Mouse (Mus musculus): ENCODE results near the gene Serpinf1. TPM values are rescaled to one million over a fixed set of nuclear protein-coding genes. Genes with fewer than 3 reads are reported as not detected.
"Not testable (repeated sequence)": the region's sequence is repeated elsewhere in the genome, so short reads cannot be mapped to it uniquely, and the experiment has no call there.

The Serpinf1 gene
- total RNA-seq, 2 experiments from 2014 or later = 24.8 to 31.9 TPM

DNA sequence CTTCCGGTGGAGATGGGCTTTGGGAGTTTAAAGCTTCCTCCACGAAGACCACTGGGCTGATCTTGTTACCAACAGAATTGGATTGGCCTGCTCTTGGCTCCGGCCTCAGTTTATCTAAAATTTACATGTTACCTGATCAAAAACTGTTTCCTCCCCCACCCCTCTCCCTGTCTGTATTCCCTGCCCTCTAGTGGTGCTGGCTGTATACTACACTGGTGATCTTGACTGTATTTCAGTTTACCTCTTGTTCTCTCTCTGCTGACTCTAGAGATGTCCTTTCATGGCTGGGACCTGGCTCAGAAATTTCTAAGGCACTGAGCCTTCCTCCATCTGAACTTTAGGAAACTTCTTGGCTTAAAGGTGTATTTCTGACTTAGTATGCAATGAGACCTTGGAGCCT is 35.7 kb upstream of the Serpinf1 start:
- peak in 1 of 2 experiments; percentile 57 for DNase-seq
- intact Hi-C loops (cut with DNase I) = no loop called here

GRCm38 (mm10) chr11:75456440-75456871 is 34.0 kb upstream of the Serpinf1 start:
- intact Hi-C loops (cut with DNase I) = no loop called here
- DNase-seq = no peak

DNA sequence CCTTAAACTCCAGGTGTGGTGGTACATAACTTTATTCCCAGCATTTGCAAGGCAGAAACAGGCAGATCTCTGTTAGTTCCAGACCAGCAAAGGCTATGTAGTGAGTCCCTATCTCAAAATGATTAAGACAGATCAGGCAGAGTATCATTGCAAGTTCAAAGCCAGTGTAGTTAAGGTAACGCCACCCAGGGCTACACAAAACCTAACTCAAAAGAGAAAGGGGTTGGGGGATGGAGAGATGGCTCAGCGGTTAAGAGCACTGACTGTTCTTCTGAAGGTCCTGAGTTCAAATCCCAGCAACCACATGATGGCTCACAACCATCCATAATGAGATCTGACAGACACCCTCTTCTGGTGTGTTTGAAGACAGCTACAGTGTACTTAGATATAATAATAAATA is 33.5 kb upstream of the Serpinf1 start:
- DNase-seq; intact Hi-C loops (cut with DNase I): not testable (repeated sequence)

DNA sequence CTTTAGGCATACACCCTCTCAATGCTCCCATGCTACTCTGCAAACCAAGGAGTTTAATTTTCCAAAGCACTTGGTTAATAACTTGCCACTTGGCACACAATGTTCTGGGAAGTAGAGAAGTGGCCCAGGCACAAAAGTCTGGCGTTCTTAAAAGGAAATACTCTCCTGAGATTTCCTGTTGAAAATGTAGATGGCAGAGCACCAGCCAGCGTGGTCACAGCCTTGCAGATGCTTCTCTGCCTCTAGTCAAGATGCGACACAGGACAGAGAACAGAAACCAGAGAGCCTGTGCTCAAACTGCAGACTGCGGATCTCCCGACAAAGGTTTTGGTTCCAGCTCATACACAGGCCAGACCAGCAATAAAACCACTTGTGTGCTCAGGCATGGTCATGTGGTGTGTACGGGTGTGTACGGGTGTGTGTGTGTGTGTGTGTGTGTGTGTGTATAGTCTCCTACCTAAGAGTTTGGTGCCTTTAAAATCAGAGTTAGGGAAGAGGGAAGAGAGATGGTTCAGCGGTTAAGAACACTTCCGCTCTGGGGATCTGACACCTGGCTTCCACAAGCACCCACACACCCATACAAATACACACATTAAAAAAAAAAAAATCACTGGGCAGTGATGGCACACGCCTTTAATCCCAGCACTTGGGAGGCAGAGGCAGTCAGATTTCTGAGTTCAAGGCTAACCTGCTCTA is 32.7 kb upstream of the Serpinf1 start:
- DNase-seq = no peak
- intact Hi-C loops (cut with DNase I) = no loop called here

DNA sequence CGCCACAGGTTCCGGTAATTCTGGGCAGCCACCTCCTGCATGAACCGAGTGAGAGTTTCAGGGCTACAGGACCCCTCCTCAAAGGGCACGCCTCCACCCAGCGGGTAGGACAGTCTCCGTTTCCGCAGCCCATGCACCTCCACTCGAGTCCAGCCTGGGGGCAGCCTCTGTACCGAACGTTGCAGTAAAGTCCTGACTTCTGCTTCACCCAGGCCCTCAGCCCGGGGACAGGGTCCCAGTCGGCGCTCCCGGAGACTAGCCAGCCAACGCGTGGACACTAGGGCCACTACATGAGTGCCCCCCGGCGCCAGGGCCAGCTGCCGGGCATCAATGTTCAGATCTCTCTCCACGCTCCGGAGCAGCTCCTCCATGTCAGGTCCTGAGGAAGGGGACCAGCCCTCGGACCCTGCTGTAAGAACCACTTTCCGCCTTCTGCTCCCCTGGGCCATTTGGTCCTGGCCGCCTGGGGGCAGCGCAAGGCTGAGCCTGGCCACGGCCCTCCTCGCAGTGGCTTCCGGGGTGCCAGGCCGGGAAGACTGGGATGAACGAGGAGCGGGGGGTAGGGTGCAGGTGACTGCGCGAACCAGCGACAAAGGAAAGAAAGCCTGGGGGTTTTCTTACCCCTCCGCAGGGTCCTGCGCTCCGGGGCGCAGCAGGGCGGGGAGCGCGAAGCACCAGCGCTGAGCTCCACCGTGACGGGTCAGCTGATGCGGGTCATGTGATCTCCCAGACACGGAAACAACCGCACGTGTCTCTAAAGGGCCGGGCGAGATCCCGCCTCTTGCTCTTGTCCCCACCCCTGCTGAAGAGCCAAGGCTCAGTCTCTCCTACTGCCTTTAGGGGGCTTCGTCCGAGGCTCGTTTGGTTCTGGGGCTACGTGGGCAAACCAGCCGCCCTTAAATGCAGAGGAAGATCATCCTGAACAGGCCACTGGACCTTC is 31.8 kb upstream of the Serpinf1 start, which contains the start of gene Wdr81:
Gene Wdr81 (minus strand): TSS at position 727 of the 940 bp plus-strand sequence.
- intact Hi-C loops (cut with DNase I) = loop anchor here (5.0 kb wide), 3 partner anchors 33 to 118 kb away; partner anchors contain the start of gene Prpf8
- DNase-seq = peak; percentile 84 to 88

DNA sequence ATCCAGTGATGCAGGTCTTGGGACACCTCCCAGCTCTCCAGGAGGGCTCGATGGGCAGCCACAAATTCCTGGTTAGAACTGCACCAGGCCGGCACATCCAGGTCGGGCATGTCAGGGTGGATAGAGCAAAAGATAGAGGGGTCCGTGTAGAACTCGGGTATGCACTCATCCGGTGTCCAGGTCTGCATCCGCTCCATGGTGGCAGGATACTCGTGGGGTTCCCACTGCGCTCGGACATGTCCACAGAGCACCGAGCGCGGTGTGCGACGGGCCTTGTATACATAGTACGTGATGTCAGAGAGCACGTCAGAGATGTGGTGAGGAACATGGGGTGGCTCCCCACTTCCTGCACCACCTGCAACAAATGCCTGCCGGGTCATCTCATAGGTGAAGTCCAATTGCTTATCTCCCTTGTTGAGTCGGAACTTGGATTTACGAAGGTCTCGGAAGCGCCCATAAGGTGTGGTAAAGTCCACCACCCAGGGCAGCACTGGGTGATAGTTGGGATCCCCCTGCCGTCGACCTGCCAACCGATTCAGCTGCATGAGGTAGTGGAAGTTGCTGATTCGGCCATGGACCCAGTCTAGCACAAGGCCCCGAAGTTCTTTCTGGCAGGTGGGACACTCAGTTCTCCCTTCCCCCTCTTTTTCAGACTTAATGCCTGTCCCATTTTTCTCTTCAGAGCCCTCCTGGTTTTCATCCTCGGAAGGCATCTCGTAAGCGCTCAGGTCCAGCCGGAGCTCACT is 30.5 kb upstream of the Serpinf1 start:
- no peak for DNase-seq
- intact Hi-C loops (cut with DNase I) = loop anchor here (5.0 kb wide), 3 partner anchors 34 to 119 kb away; partner anchors contain the start of gene Prpf8

GRCm38 (mm10) chr11:75452081-75452480 is 29.6 kb upstream of the Serpinf1 start:
- DNase-seq = no peak
- intact Hi-C loops (cut with DNase I) = loop anchor here (5.0 kb wide), 3 partner anchors 35 to 120 kb away; partner anchors contain the start of gene Prpf8

GRCm38 (mm10) chr11:75450936-75451335 is 28.4 kb upstream of the Serpinf1 start:
- DNase-seq = no peak
- intact Hi-C loops (cut with DNase I) = loop anchor here (5.0 kb wide), 3 partner anchors 36 to 121 kb away; partner anchors contain the start of gene Prpf8

- intact Hi-C loops (cut with DNase I) = loop anchor here (5.0 kb wide), 3 partner anchors 37 to 122 kb away; partner anchors contain the start of gene Prpf8
These were observed 27.9 kb upstream of the Serpinf1 start for GRCm38 (mm10) chr11:75450304-75450908.

GRCm38 (mm10) chr11:75449695-75450094 is 27.2 kb upstream of the Serpinf1 start:
- no peak for DNase-seq
- intact Hi-C loops (cut with DNase I) = loop anchor here (5.0 kb wide), 3 partner anchors 38 to 123 kb away; partner anchors contain the start of gene Prpf8

More at GRCm38 (mm10) chr11:75450304-75450908, 27.9 kb upstream of the Serpinf1 start:
- DNase-seq = no peak

DNA sequence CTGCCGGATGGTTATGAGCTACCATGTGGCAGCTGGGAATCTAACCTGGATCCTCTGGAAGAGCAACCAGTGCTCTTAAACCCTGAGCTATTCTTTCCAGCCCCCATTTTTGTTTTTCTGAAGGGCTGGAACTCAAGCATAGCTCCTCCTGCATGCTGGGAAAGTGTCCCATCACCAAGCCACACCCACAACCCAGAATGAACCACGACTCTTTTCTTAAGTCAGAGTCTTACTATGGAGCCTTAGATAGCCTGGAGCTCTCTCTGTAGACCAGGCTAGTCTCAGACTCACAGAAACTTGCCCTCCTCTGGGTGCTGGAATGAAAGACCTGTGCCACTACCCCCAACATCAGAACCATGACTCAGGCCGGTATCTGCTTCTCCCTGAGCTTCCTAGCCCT is 26.1 kb upstream of the Serpinf1 start:
- intact Hi-C loops (cut with DNase I) = no loop called here
- DNase-seq = no peak

GRCm38 (mm10) chr11:75443711-75444110 is 21.2 kb upstream of the Serpinf1 start:
- intact Hi-C loops (cut with DNase I) = no loop called here
- DNase-seq = no peak

GRCm38 (mm10) chr11:75441601-75442000 is 19.1 kb upstream of the Serpinf1 start:
- DNase-seq = no peak
- intact Hi-C loops (cut with DNase I) = no loop called here

GRCm38 (mm10) chr11:75441034-75441433 is 18.5 kb upstream of the Serpinf1 start:
- no peak for DNase-seq
- intact Hi-C loops (cut with DNase I) = no loop called here

DNA sequence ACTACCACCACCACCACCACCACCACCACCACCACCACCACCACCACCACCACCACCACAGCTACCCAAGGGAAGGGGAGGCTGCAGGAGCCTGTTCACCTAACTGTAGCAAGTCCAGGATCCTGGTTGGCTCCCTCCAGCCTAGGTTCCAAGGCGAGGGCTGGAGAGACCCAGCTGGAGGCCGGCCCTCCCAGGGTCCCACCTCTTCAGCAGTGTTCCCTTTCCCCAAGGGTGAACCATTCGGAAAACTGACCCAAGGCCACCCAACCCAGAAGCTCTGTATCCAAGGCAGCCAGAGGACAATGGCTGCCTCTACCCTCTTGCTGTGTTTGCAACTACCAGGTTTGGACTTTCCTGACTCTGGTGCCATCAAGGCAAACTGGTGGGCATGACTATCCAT is 17.4 kb upstream of the Serpinf1 start:
- intact Hi-C loops (cut with DNase I) = no loop called here
- no peak for DNase-seq

GRCm38 (mm10) chr11:75439363-75439762 is 16.9 kb upstream of the Serpinf1 start, which contains the start of gene Serpinf2:
Serpinf2 (minus strand) TSS chr11:75439591.
- no peak for DNase-seq
- intact Hi-C loops (cut with DNase I) = no loop called here

GRCm38 (mm10) chr11:75438804-75439203 is 16.3 kb upstream of the Serpinf1 start:
- no peak for DNase-seq
- intact Hi-C loops (cut with DNase I) = no loop called here

- intact Hi-C loops (cut with DNase I) = no loop called here
- no peak for DNase-seq
These were observed 15.7 kb upstream of the Serpinf1 start for GRCm38 (mm10) chr11:75438194-75438593.

- intact Hi-C loops (cut with DNase I) = no loop called here
- DNase-seq = no peak
These were observed 11.6 kb upstream of the Serpinf1 start for GRCm38 (mm10) chr11:75434138-75434537.

GRCm38 (mm10) chr11:75431307-75431706 is 8.8 kb upstream of the Serpinf1 start:
- intact Hi-C loops (cut with DNase I) = no loop called here
- DNase-seq = no peak

Data from heart, postnatal 14 days (tissue).